In genomic region chr12:87407869-87408605, GRCm38 (mm10) we compare ENCODE assay signal across 8 mouse cellular contexts. TPM values are rescaled to one million over a fixed set of nuclear protein-coding genes. Genes with fewer than 3 reads are reported as not detected.
DNase-seq lines count a peak whose midpoint lies in the region; ATAC-seq and TF ChIP-seq lines count a peak whose summit lies in the region.

No protein-coding gene starts in this region.

- H3K4me3 ChIP-seq in forebrain, embryonic 14.5 days (ENCODE audit: low read depth, low read length) = no peak overlapping the region
- no peak overlapping the region for H3K4me3 ChIP-seq in forebrain, embryonic 13.5 days
- H3K4me3 ChIP-seq in brown adipose tissue, adult 24 weeks (ENCODE audit: insufficient read depth, low read depth, low read length) = peak overlapping the region; percentile 44
- H3K4me3 ChIP-seq in limb, embryonic 14.5 days (replicated peaks; ENCODE audit: low read length) = no peak overlapping the region
- H3K4me3 ChIP-seq in cerebellum, adult 2 months (replicated peaks; ENCODE audit: insufficient read depth, low read depth, low read length) = no peak overlapping the region
- H3K4me3 ChIP-seq in left cerebral cortex, adult 2 months = no peak overlapping the region

- no peak overlapping the region for H3K4me2 ChIP-seq in forebrain, embryonic 14.5 days (ENCODE audit: low read length)
- H3K4me2 ChIP-seq in forebrain, embryonic 13.5 days = no peak overlapping the region
- H3K4me2 ChIP-seq in limb, embryonic 14.5 days (replicated peaks; ENCODE audit: low read depth, low read length, severe bottlenecking) = peak overlapping the region; percentile 19

- DNase-seq in forebrain, embryonic 14.5 days (ENCODE audit: low spot score) = peak; percentile 14
- peak; percentile 64 to 65 for DNase-seq in heart, postnatal 10 days
- peak; percentile 17 for DNase-seq in limb, embryonic 14.5 days (ENCODE audit: low spot score)
- DNase-seq in cerebellum, adult 2 months = no peak
- DNase-seq in left cerebral cortex, adult 2 months (ENCODE audit: extremely low spot score in 1 of 2, low spot score in 2 of 2) = no peak

- H3K27ac ChIP-seq in forebrain, embryonic 14.5 days (ENCODE audit: low read depth, low read length) = no peak overlapping the region
- no peak overlapping the region for H3K27ac ChIP-seq in forebrain, embryonic 13.5 days
- peak overlapping the region; percentile 74 for H3K27ac ChIP-seq in brown adipose tissue, adult 24 weeks (replicated peaks; ENCODE audit: low read depth, low read length)
- H3K27ac ChIP-seq in limb, embryonic 14.5 days (replicated peaks; ENCODE audit: low read depth, low read length) = 0 out of 2 replicates have a peak overlapping the region, but pooled peaks have one; percentile 33
- no peak overlapping the region for H3K27ac ChIP-seq in cerebellum, adult 2 months (ENCODE audit: insufficient read depth, low read length)
- no peak overlapping the region for H3K27ac ChIP-seq in left cerebral cortex, adult 2 months

- H3K9me3 ChIP-seq in forebrain, embryonic 14.5 days (replicated peaks; ENCODE audit: control insufficient read depth, low read length) = no peaks in the 10 kb centered on the region
- H3K9me3 ChIP-seq in forebrain, embryonic 13.5 days (replicated peaks) = no peaks in the 10 kb centered on the region
- H3K9me3 ChIP-seq in limb, embryonic 14.5 days (ENCODE audit: control insufficient read depth, low read length) = no peaks in the 10 kb centered on the region

- ATAC-seq in forebrain, embryonic 14.5 days = no peak
- no peak for ATAC-seq in forebrain, embryonic 13.5 days
- no peak for ATAC-seq in limb, embryonic 14.5 days (ENCODE audit: low FRiP score, low read depth)
- 0 out of 2 replicates have a peak, but pooled peaks have one; percentile 19 for ATAC-seq in neutrophil, adult 5-6 weeks (ENCODE audit: extremely low read depth, insufficient number of reproducible peaks, low FRiP score, poor library complexity, severe bottlenecking)

- TF ChIP-seq POLR2A in limb, embryonic 14.5 days (IDR thresholded peaks at IDR 0.05; ENCODE audit: borderline replicate concordance, extremely low read depth, insufficient read depth, insufficient read length) = no peak
- no peak for TF ChIP-seq POLR2A in cerebellum, adult 2 months (IDR thresholded peaks at IDR 0.05; ENCODE audit: borderline replicate concordance, insufficient read depth, low read length)

- WGBS in forebrain, embryonic 14.5 days = 46% methylated on average over 21 of the region's 21 CpGs
- WGBS in forebrain, embryonic 13.5 days = 48% methylated on average over 21 of the region's 21 CpGs
- 39% methylated on average over 21 of the region's 21 CpGs for WGBS in limb, embryonic 14.5 days
- WGBS in cerebellum, adult 2 months = 37% methylated on average over 21 of the region's 21 CpGs

- TF ChIP-seq CTCF in cerebellum, adult 2 months (IDR thresholded peaks at IDR 0.05; ENCODE audit: borderline replicate concordance, insufficient read depth, low read depth, low read length) = no peak
- TF ChIP-seq CTCF in left cerebral cortex, adult 2 months (IDR thresholded peaks at IDR 0.05) = no peak

- no peaks in the 10 kb centered on the region for H3K36me3 ChIP-seq in forebrain, embryonic 14.5 days (ENCODE audit: control insufficient read depth, insufficient read depth, low read length)
- H3K36me3 ChIP-seq in forebrain, embryonic 13.5 days (ENCODE audit: poor library complexity, severe bottlenecking) = no peaks in the 10 kb centered on the region
- H3K36me3 ChIP-seq in limb, embryonic 14.5 days (ENCODE audit: control insufficient read depth, insufficient read depth, low read length) = no peaks in the 10 kb centered on the region

- intact Hi-C loops in heart, postnatal 10 days (cut with DNase I) = no loop called here
- intact Hi-C loops in left cerebral cortex, adult 2 months (cut with DNase I) = no loop called here

- no peaks in the 10 kb centered on the region for H3K4me1 ChIP-seq in forebrain, embryonic 14.5 days (ENCODE audit: control insufficient read depth, insufficient read depth, low read length)
- no peaks in the 10 kb centered on the region for H3K4me1 ChIP-seq in forebrain, embryonic 13.5 days
- H3K4me1 ChIP-seq in brown adipose tissue, adult 24 weeks (ENCODE audit: control insufficient read depth, insufficient read depth, insufficient read length, low read length) = peaks cover 5% of the 10 kb centered on the region; the same call in 1 of the 2 replicates
- peaks cover 5% of the 10 kb centered on the region; the same call in 1 of the 2 replicates for H3K4me1 ChIP-seq in limb, embryonic 14.5 days (ENCODE audit: control insufficient read depth, insufficient read depth, low read length)
- H3K4me1 ChIP-seq in cerebellum, adult 2 months (ENCODE audit: control insufficient read depth, insufficient read depth, low read length) = no peaks in the 10 kb centered on the region

- H3K27me3 ChIP-seq in forebrain, embryonic 14.5 days (replicated peaks; ENCODE audit: control insufficient read depth, insufficient read depth, low read length) = no peaks in the 10 kb centered on the region
- H3K27me3 ChIP-seq in forebrain, embryonic 13.5 days = no peaks in the 10 kb centered on the region
- H3K27me3 ChIP-seq in limb, embryonic 14.5 days (ENCODE audit: control insufficient read depth, insufficient read depth, low read length) = no peaks in the 10 kb centered on the region
- no peaks in the 10 kb centered on the region for H3K27me3 ChIP-seq in cerebellum, adult 2 months (ENCODE audit: control insufficient read depth, insufficient read depth, low read length)

- no peak overlapping the region for H3K9ac ChIP-seq in forebrain, embryonic 14.5 days (ENCODE audit: low read length)
- no peak overlapping the region for H3K9ac ChIP-seq in forebrain, embryonic 13.5 days
- no peak overlapping the region for H3K9ac ChIP-seq in limb, embryonic 14.5 days (ENCODE audit: low read depth, low read length, severe bottlenecking)

RNA-seq across cellular contexts. Expression of gene Sptlc2, which starts 19.9 kb away (rescaled TPM):
- 51.8 and 65.8 TPM in 2 replicates for polyA plus RNA-seq in forebrain, embryonic 14.5 days (2014; fragmentation: Nextera tagmentation; extraction: Ambion mirVana)
- polyA plus RNA-seq in forebrain, embryonic 13.5 days (2015; fragmentation: Nextera tagmentation; extraction: Ambion mirVana) = 50.1 and 50.6 TPM in 2 replicates
- 10.4 and 25.5 TPM in 2 replicates for polyA plus RNA-seq in brown adipose tissue, adult 24 weeks (2012; ENCODE audit: insufficient read depth, insufficient read length, missing spikeins)
- total RNA-seq in heart, postnatal 10 days (2021) = 10 to 100 TPM; 51.9 to 58.9 TPM
- 23.3 and 35.2 TPM in 2 replicates for polyA plus RNA-seq in limb, embryonic 14.5 days (2012; rRNA removed)
- 80.8 and 85.5 TPM in 2 replicates for polyA plus RNA-seq in limb, embryonic 14.5 days (2014; fragmentation: Nextera tagmentation; extraction: Ambion mirVana)
- total RNA-seq in neutrophil, adult 5-6 weeks (2017) = 133 and 147 TPM in 2 replicates
- polyA plus RNA-seq in cerebellum, adult 2 months (2012; rRNA removed) = 23.3 and 25.2 TPM in 2 replicates
- total RNA-seq in left cerebral cortex, adult 2 months (2021) = 10 to 100 TPM; 32.4 to 33.0 TPM

RNA-seq across cellular contexts. Expression of gene Slirp, which starts 35.7 kb away (rescaled TPM):
- 229 and 292 TPM in 2 replicates for polyA plus RNA-seq in forebrain, embryonic 14.5 days (2014; fragmentation: Nextera tagmentation; extraction: Ambion mirVana)
- polyA plus RNA-seq in forebrain, embryonic 13.5 days (2015; fragmentation: Nextera tagmentation; extraction: Ambion mirVana) = 327 and 345 TPM in 2 replicates
- polyA plus RNA-seq in brown adipose tissue, adult 24 weeks (2012; ENCODE audit: insufficient read depth, insufficient read length, missing spikeins) = 340 and 414 TPM in 2 replicates
- 100 to 1,000 TPM; 151 to 152 TPM for total RNA-seq in heart, postnatal 10 days (2021)
- polyA plus RNA-seq in limb, embryonic 14.5 days (2012; rRNA removed) = 62.4 and 83.4 TPM in 2 replicates
- 292 and 314 TPM in 2 replicates for polyA plus RNA-seq in limb, embryonic 14.5 days (2014; fragmentation: Nextera tagmentation; extraction: Ambion mirVana)
- total RNA-seq in neutrophil, adult 5-6 weeks (2017) = 12.0 and 16.2 TPM in 2 replicates
- 82.7 and 86.7 TPM in 2 replicates for polyA plus RNA-seq in cerebellum, adult 2 months (2012; rRNA removed)
- 10 to 100 TPM; 85.9 to 91.9 TPM for total RNA-seq in left cerebral cortex, adult 2 months (2021)

RNA-seq across cellular contexts. Expression of gene Alkbh1, which starts 35.8 kb away (rescaled TPM):
- polyA plus RNA-seq in forebrain, embryonic 14.5 days (2014; fragmentation: Nextera tagmentation; extraction: Ambion mirVana) = 25.8 and 25.9 TPM in 2 replicates
- polyA plus RNA-seq in forebrain, embryonic 13.5 days (2015; fragmentation: Nextera tagmentation; extraction: Ambion mirVana) = 47.2 and 56.5 TPM in 2 replicates
- 3.7 and 4.3 TPM in 2 replicates for polyA plus RNA-seq in brown adipose tissue, adult 24 weeks (2012; ENCODE audit: insufficient read depth, insufficient read length, missing spikeins)
- 10 to 100 TPM; 12.4 to 13.3 TPM for total RNA-seq in heart, postnatal 10 days (2021)
- 60.2 and 62.2 TPM in 2 replicates for polyA plus RNA-seq in limb, embryonic 14.5 days (2012; rRNA removed)
- polyA plus RNA-seq in limb, embryonic 14.5 days (2014; fragmentation: Nextera tagmentation; extraction: Ambion mirVana) = 48.3 and 59.0 TPM in 2 replicates
- total RNA-seq in neutrophil, adult 5-6 weeks (2017) = 44.8 and 75.5 TPM in 2 replicates
- polyA plus RNA-seq in cerebellum, adult 2 months (2012; rRNA removed) = 18.3 and 22.0 TPM in 2 replicates
- total RNA-seq in left cerebral cortex, adult 2 months (2021) = 10 to 100 TPM; 19.0 to 19.6 TPM

Comparison
In these comparisons a context has a peak if more than half of its experiments do, and no peak if none do; other contexts are left out.
1. DNase-seq: peak in forebrain, embryonic 14.5 days (single experiment), heart, postnatal 10 days (2 of 2) and limb, embryonic 14.5 days (single experiment); none in cerebellum, adult 2 months (0 of 2) and left cerebral cortex, adult 2 months (0 of 2).
2. H3K27ac ChIP-seq: peak in brown adipose tissue, adult 24 weeks (single experiment) and limb, embryonic 14.5 days (single experiment); none in forebrain, embryonic 14.5 days (single experiment), forebrain, embryonic 13.5 days (single experiment), cerebellum, adult 2 months (single experiment) and left cerebral cortex, adult 2 months (single experiment).